Mouse (Mus musculus) erythroblast, embryonic 14.5 days (primary cell): ENCODE data around the gene Spag7. TPM values are rescaled to one million over a fixed set of nuclear protein-coding genes. Genes with fewer than 3 reads are reported as not detected.
A peak's percentile ranks its signal among the peaks of the same experiment; 100 is the strongest.

ENCODE experiments used
- H3K27me3 ChIP-seq: 2 replicates; pipeline ENCODE4 v1.6.1; 2012; ENCODE audit warnings: inconsistent platforms; ENCODE audit not compliant: control insufficient read depth
- H3K36me3 ChIP-seq: 2 replicates; pipeline ENCODE4 v1.6.1; 2012; ENCODE audit warnings: mild to moderate bottlenecking, inconsistent platforms; ENCODE audit not compliant: control insufficient read depth
- H3K4me1 ChIP-seq: 2 replicates; pipeline ENCODE4 v1.6.1; 2012; ENCODE audit warnings: inconsistent platforms; ENCODE audit not compliant: control insufficient read depth
- H3K4me3 ChIP-seq: replicated peaks from 2 replicates; pipeline ENCODE3; 2012; ENCODE audit warnings: moderate library complexity, mild to moderate bottlenecking, inconsistent platforms
- H3K9me3 ChIP-seq: 2 replicates; pipeline ENCODE4 v1.6.1; 2012; ENCODE audit warnings: low read length, inconsistent platforms, mixed read lengths; ENCODE audit not compliant: control insufficient read depth
- GATA1 ChIP-seq: IDR thresholded peaks from 2 replicates; pipeline ENCODE4 v1.6.1; 2012; ENCODE audit warnings: low read length, inconsistent platforms, mixed read lengths
- TAL1 ChIP-seq: IDR thresholded peaks from 3 replicates; pipeline ENCODE4 v1.6.1; 2012; ENCODE audit warnings: low read length, inconsistent platforms, mixed read lengths
- polyA plus RNA-seq: library from polyadenylated mRNA; stranded (reverse); fragments of >175 nt; gene quantifications from 2 replicates; pipeline ENCODE4 v1.2.3, GENCODE M21; 2012

The Spag7 gene
- polyA plus RNA-seq, 1 experiment = 18.1 TPM

DNA sequence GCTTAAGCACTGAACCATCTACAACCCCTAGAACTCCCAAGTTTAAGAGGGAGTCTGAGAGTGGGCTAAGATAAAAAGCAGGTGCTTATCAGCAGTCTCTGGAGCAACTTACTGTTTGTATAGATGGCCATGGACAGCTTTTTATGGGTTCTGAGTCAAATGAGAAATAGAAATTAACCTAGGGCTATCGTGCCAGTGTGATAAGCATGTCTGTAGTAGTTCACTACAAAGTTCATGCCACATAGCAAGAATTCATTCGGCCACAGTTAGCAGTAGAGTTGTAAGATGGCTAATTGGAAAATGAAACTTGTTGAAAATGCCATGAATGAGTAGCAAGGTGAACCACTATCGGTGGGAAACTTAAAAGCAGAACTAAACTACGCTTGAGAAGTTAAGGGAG, 20.7 kb downstream of the Spag7 start:
- no peaks in the 10 kb centered on the region for H3K27me3 ChIP-seq
- H3K36me3 ChIP-seq = peaks cover 75% of the 10 kb centered on the region
- TF ChIP-seq TAL1 (no peak; the same call in 2 of the 3 replicates), GATA1 (peak; percentile 52)
- peaks cover 81% of the 10 kb centered on the region for H3K4me1 ChIP-seq
- no peaks in the 10 kb centered on the region for H3K9me3 ChIP-seq
- H3K4me3 ChIP-seq = peak overlapping the region; percentile 74

- Histone ChIP-seq H3K36me3 (peaks cover 73% of the 10 kb centered on the region), H3K4me3 (peak overlapping the region; percentile 74), H3K27me3 (no peaks in the 10 kb centered on the region), H3K4me1 (peaks cover 75% of the 10 kb centered on the region), H3K9me3 (no peaks in the 10 kb centered on the region)
- TF ChIP-seq GATA1 (no peak), TAL1 (no peak)
These were observed 21.3 kb downstream of the Spag7 start for GRCm38 (mm10) chr11:70647716-70648420.

- peak within 1 kb of the TSS; percentile 74 for H3K4me3 ChIP-seq
- peaks cover 68% of the 10 kb centered on the region for H3K4me1 ChIP-seq
- H3K27me3 ChIP-seq = no peaks in the 10 kb centered on the region
- TF ChIP-seq GATA1 = no peak
- TF ChIP-seq TAL1 = no peak
- peaks cover 68% of the 10 kb centered on the region for H3K36me3 ChIP-seq
- no peaks in the 10 kb centered on the region for H3K9me3 ChIP-seq
These were observed 22.2 kb downstream of the Spag7 start, which contains the start of the genes Rnf167 and Slc25a11 for GRCm38 (mm10) chr11:70646691-70647650. Gene Rnf167 (plus strand): TSS chr11:70647235. Gene Slc25a11 (minus strand): TSS chr11:70647479.

GRCm38 (mm10) chr11:70646259-70646555, 23.0 kb downstream of the Spag7 start:
- H3K27me3 ChIP-seq = no peaks in the 10 kb centered on the region
- H3K36me3 ChIP-seq = peaks cover 60% of the 10 kb centered on the region
- no peaks in the 10 kb centered on the region for H3K9me3 ChIP-seq
- H3K4me3 ChIP-seq = peak overlapping the region; percentile 74
- H3K4me1 ChIP-seq = peaks cover 64% of the 10 kb centered on the region
- TF ChIP-seq GATA1 (no peak), TAL1 (no peak)

DNA sequence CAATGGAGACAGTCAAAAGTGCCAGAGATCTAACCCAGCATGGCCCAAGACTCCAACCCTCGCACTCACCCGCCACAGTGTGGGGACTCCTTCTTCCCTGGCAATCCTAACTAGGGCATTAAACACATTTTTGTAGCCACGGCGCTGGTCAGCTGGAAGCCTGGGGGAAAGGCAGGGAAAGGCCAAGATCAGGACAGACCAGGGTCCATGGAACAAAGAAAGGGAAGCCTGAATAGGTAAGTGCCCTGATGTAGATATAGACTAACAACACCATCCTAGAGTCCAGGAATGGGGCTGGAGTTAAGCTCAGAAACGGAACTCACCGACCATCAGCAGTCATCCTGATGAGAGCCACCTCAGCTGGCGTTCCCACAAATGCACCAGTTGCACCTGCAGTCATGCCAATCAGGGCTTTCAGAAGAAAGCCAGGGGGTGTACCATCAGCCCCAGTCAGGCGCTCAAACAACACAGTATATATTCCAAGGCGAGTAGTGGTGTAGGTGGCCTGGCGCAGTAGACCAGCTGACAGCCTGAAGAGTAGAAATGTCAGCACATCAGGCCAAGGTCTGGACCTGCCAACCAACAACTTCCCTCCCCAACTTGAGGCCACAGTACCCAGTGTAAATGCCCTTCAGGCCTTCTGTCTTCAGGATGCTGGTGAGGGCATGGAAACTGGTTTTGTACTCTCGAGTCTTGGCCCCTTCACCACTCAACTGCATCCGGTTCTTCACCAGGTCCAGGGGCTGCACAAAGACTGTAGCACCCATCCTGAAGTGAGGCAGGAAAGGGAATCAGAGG, 23.6 kb downstream of the Spag7 start:
- no peak for TF ChIP-seq GATA1
- TF ChIP-seq TAL1 = no peak
- Histone ChIP-seq H3K4me1 (peaks cover 63% of the 10 kb centered on the region), H3K9me3 (no peaks in the 10 kb centered on the region), H3K27me3 (no peaks in the 10 kb centered on the region), H3K36me3 (peaks cover 55% of the 10 kb centered on the region), H3K4me3 (peak overlapping the region; percentile 74)

DNA sequence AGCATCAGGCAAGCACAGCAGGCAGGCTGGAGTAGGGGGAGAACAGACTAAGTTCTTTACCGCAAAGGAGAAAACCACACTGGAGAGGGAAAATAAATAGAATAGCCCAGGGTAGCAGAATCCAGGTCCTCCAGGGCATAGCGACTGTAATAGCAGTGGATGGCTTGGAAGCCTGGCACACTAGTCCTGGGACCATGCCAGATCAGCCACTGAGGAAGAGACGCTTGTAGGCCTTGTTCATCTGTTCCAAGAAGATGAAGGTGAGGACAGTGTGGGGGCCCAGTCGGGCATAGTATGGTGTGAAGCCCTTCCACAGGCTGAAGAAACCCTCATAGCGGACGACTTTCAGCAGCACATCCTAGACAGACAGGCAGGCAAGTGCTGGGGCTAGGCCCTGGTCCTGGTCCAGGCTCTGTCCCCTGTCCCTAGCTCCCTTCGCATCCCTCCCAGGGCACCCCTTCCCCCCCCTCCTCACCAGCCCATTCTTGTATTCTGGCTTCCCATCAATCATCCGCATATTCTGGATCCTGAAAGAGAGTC, 24.6 kb downstream of the Spag7 start:
- no peak for TF ChIP-seq GATA1
- TF ChIP-seq TAL1 = no peak
- H3K36me3 ChIP-seq = peaks cover 44% of the 10 kb centered on the region
- H3K9me3 ChIP-seq = no peaks in the 10 kb centered on the region
- H3K4me1 ChIP-seq = peaks cover 63% of the 10 kb centered on the region
- no peaks in the 10 kb centered on the region for H3K27me3 ChIP-seq
- H3K4me3 ChIP-seq = no peak overlapping the region

DNA sequence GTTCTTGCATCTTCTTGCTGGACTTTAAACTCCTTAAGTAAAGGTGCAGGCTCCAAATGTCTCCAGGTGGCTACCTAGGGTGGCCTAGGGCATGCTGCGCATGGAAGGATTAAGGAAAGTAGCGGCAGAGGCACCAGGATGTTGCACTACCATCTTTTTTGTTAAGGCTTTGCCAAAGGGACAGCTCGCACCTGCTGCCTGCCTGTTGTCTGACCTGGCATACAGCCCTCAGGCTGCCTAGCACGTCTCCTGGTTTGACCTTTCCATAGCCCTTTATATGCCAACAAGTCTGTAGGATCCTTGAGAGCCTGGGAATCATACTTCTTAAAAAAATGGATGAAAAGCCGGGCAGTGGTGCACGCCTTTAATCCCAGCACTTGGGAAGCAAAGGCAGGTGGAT, 26.2 kb downstream of the Spag7 start:
- Histone ChIP-seq H3K36me3 (peaks cover 30% of the 10 kb centered on the region), H3K4me1 (peaks cover 64% of the 10 kb centered on the region), H3K27me3 (no peaks in the 10 kb centered on the region), H3K4me3 (no peak overlapping the region), H3K9me3 (no peaks in the 10 kb centered on the region)
- TF ChIP-seq TAL1 = no peak
- no peak for TF ChIP-seq GATA1

DNA sequence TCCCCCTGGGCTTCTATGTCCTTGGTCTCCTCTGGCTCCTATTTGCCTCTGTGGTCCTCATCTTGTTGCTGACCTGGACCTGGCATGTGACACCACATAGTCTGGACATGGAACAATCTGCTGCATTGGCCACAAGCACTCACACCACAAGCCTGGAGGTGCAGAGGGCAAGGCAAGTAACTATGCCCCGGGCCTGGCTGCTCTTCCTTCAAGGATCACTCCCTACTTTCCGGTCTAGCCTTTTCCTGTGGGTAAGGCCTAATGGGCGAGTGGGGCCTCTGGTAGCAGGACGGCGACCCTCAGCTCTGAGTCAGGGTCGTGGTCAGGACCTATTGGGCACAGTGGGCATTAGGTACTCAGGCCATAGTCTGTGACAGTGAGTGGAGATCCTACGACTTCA, 28.0 kb downstream of the Spag7 start:
- no peak for TF ChIP-seq TAL1
- TF ChIP-seq GATA1 = no peak
- Histone ChIP-seq H3K4me3 (no peak overlapping the region), H3K36me3 (peaks cover 26% of the 10 kb centered on the region), H3K4me1 (peaks cover 68% of the 10 kb centered on the region), H3K9me3 (no peaks in the 10 kb centered on the region), H3K27me3 (no peaks in the 10 kb centered on the region)
